Mouse (Mus musculus): ENCODE measurements around the gene Aimp1.

GRCm38 (mm10) chr3:132713913-132714312 is 29.7 kb upstream of the Aimp1 start:
- TF ChIP-seq SIN3A (IDR thresholded peaks at IDR 0.05; ENCODE audit: low read length) (no peak), POLR2A (IDR thresholded peaks at IDR 0.05; ENCODE audit: control insufficient read depth in 1 of 2, insufficient read depth in 1 of 2, low read depth in 1 of 2, low read length in 2 of 2, poor library complexity in 1 of 2) (no peak), CTCF (IDR thresholded peaks at IDR 0.05 in 2 of 3, conservative IDR thresholded peaks at IDR 0.05 in 1 of 3; ENCODE audit: control insufficient read depth in 1 of 3, insufficient read depth in 1 of 3, low read depth in 2 of 3, low read length in 3 of 3, poor library complexity in 1 of 3, severe bottlenecking in 1 of 3) (no peak)

All from MEL (cell line).